Mouse (Mus musculus): Measurements from ENCODE around the gene Rpl21. TPM values are rescaled to one million over a fixed set of nuclear protein-coding genes. Genes with fewer than 3 reads are reported as not detected.

Gene Rpl21
- polyA plus RNA-seq (2012; fragmentation: generic; extraction: Trizol), result 486 TPM
- long read RNA-seq, experiment 1, transcript Rpl21-203 (6 exons, 1,067 nt), result minor isoform, 7 of 24 reads
- long read RNA-seq, experiment 1, transcript Rpl21-202 (6 exons, 899 nt), result minor isoform, 5 of 24 reads
- long read RNA-seq, experiment 1, transcript Rpl21-201 (6 exons, 1,856 nt), result major isoform, 10 of 24 reads
- long read RNA-seq, experiment 1, partial matches to known transcripts, result 2 of 24 reads
- long read RNA-seq, experiment 1, other reads (novel, unspliced or antisense), result 0 of 24 reads
- long read RNA-seq, experiment 2, transcript Rpl21-201 (6 exons, 1,856 nt), result major isoform, 16 of 33 reads
- long read RNA-seq, experiment 2, transcript Rpl21-203 (6 exons, 1,067 nt), result minor isoform, 6 of 33 reads
- long read RNA-seq, experiment 2, partial matches to known transcripts, result 4 of 33 reads
- long read RNA-seq, experiment 2, other reads (novel, unspliced or antisense), result 4 of 33 reads

- TF ChIP-seq MAX (IDR thresholded peaks at IDR 0.05) (peak; percentile 95), CTCF (IDR thresholded peaks at IDR 0.05; ENCODE audit: control insufficient read depth, insufficient read depth, insufficient read length) (no peak)
- Histone ChIP-seq H3K36me3 (ENCODE audit: control insufficient read depth, insufficient read depth) (peaks cover 44% of the 10 kb centered on the region), H3K79me2 (ENCODE audit: control insufficient read depth, insufficient read depth) (peaks cover 31% of the 10 kb centered on the region), H3K4me3 (ENCODE audit: insufficient read depth, poor library complexity, severe bottlenecking) (peak within 1 kb of the TSS; percentile 97), H3K79me3 (ENCODE audit: low read depth) (peaks cover 18% of the 10 kb centered on the region), H3ac (ENCODE audit: control insufficient read depth, insufficient read length, low read depth) (peak within 1 kb of the TSS; percentile 91), H3K27me3 (ENCODE audit: control insufficient read depth, insufficient read depth, insufficient read length) (no peaks in the 10 kb centered on the region)
Observed at GRCm38 (mm10) chr5:146832769-146833448, at the start of gene Rpl21. Rpl21 (plus strand) TSS chr5:146832890.

GRCm38 (mm10) chr5:146783300-146783699 lies 49.4 kb upstream of the Rpl21 start:
- Histone ChIP-seq H3ac (ENCODE audit: control insufficient read depth, insufficient read length, low read depth) (no peak overlapping the region), H3K36me3 (ENCODE audit: control insufficient read depth, insufficient read depth) (peaks cover 5% of the 10 kb centered on the region), H3K4me3 (ENCODE audit: insufficient read depth, poor library complexity, severe bottlenecking) (no peak overlapping the region), H3K79me2 (ENCODE audit: control insufficient read depth, insufficient read depth) (peaks cover 100% of the 10 kb centered on the region), H3K27me3 (ENCODE audit: control insufficient read depth, insufficient read depth, insufficient read length) (no peaks in the 10 kb centered on the region), H3K79me3 (ENCODE audit: low read depth) (peaks cover 89% of the 10 kb centered on the region)
- no peak for TF ChIP-seq MYOG (IDR thresholded peaks at IDR 0.05; ENCODE audit: control insufficient read depth, extremely low read depth, insufficient read length)
- no peak for TF ChIP-seq FOSL1 (IDR thresholded peaks at IDR 0.05; ENCODE audit: insufficient read depth, low read length, poor library complexity, severe bottlenecking)
- TF ChIP-seq MYOD1 (IDR thresholded peaks at IDR 0.05; ENCODE audit: control insufficient read depth, insufficient read length, low read depth), result no peak
- no peak for TF ChIP-seq CEBPB (IDR thresholded peaks at IDR 0.05; ENCODE audit: low read depth)
- no peak for TF ChIP-seq CTCF (IDR thresholded peaks at IDR 0.05; ENCODE audit: control insufficient read depth, insufficient read depth, insufficient read length)
- TF ChIP-seq USF1 (IDR thresholded peaks at IDR 0.05; ENCODE audit: low read depth), result no peak
- no peak for TF ChIP-seq MAX (IDR thresholded peaks at IDR 0.05)

- Histone ChIP-seq H3K79me2 (ENCODE audit: control insufficient read depth, insufficient read depth) (peaks cover 100% of the 10 kb centered on the region), H3ac (ENCODE audit: control insufficient read depth, insufficient read length, low read depth) (no peak overlapping the region), H3K36me3 (ENCODE audit: control insufficient read depth, insufficient read depth) (peaks cover 5% of the 10 kb centered on the region), H3K4me3 (ENCODE audit: insufficient read depth, poor library complexity, severe bottlenecking) (no peak overlapping the region), H3K27me3 (ENCODE audit: control insufficient read depth, insufficient read depth, insufficient read length) (no peaks in the 10 kb centered on the region), H3K79me3 (ENCODE audit: low read depth) (peaks cover 90% of the 10 kb centered on the region)
- TF ChIP-seq MYOG (IDR thresholded peaks at IDR 0.05; ENCODE audit: control insufficient read depth, extremely low read depth, insufficient read length), result no peak
- no peak for TF ChIP-seq MYOD1 (IDR thresholded peaks at IDR 0.05; ENCODE audit: control insufficient read depth, insufficient read length, low read depth)
- TF ChIP-seq FOSL1 (IDR thresholded peaks at IDR 0.05; ENCODE audit: insufficient read depth, low read length, poor library complexity, severe bottlenecking), result no peak
- no peak for TF ChIP-seq MAX (IDR thresholded peaks at IDR 0.05)
- TF ChIP-seq USF1 (IDR thresholded peaks at IDR 0.05; ENCODE audit: low read depth), result no peak
- TF ChIP-seq CEBPB (IDR thresholded peaks at IDR 0.05; ENCODE audit: low read depth), result no peak
- no peak for TF ChIP-seq CTCF (IDR thresholded peaks at IDR 0.05; ENCODE audit: control insufficient read depth, insufficient read depth, insufficient read length)
Observed at GRCm38 (mm10) chr5:146783891-146784290, 48.8 kb upstream of the Rpl21 start.

GRCm38 (mm10) chr5:146786123-146786522 lies 46.6 kb upstream of the Rpl21 start:
- H3ac ChIP-seq (ENCODE audit: control insufficient read depth, insufficient read length, low read depth), result no peak overlapping the region
- no peak for TF ChIP-seq FOSL1 (IDR thresholded peaks at IDR 0.05; ENCODE audit: insufficient read depth, low read length, poor library complexity, severe bottlenecking)
- TF ChIP-seq MYOD1 (IDR thresholded peaks at IDR 0.05; ENCODE audit: control insufficient read depth, insufficient read length, low read depth), result no peak
- no peak for TF ChIP-seq MYOG (IDR thresholded peaks at IDR 0.05; ENCODE audit: control insufficient read depth, extremely low read depth, insufficient read length)
- TF ChIP-seq CTCF (IDR thresholded peaks at IDR 0.05; ENCODE audit: control insufficient read depth, insufficient read depth, insufficient read length), result no peak
- no peak for TF ChIP-seq CEBPB (IDR thresholded peaks at IDR 0.05; ENCODE audit: low read depth)
- TF ChIP-seq MAX (IDR thresholded peaks at IDR 0.05), result no peak
- no peak for TF ChIP-seq USF1 (IDR thresholded peaks at IDR 0.05; ENCODE audit: low read depth)
- H3K27me3 ChIP-seq (ENCODE audit: control insufficient read depth, insufficient read depth, insufficient read length), result no peaks in the 10 kb centered on the region
- H3K79me3 ChIP-seq (ENCODE audit: low read depth), result peaks cover 92% of the 10 kb centered on the region
- peaks cover 100% of the 10 kb centered on the region for H3K79me2 ChIP-seq (ENCODE audit: control insufficient read depth, insufficient read depth)
- H3K4me3 ChIP-seq (ENCODE audit: insufficient read depth, poor library complexity, severe bottlenecking), result no peak overlapping the region
- peaks cover 5% of the 10 kb centered on the region for H3K36me3 ChIP-seq (ENCODE audit: control insufficient read depth, insufficient read depth)

GRCm38 (mm10) chr5:146789413-146789812 lies 43.3 kb upstream of the Rpl21 start:
- Histone ChIP-seq H3K27me3 (ENCODE audit: control insufficient read depth, insufficient read depth, insufficient read length) (no peaks in the 10 kb centered on the region), H3K36me3 (ENCODE audit: control insufficient read depth, insufficient read depth) (no peaks in the 10 kb centered on the region), H3K79me2 (ENCODE audit: control insufficient read depth, insufficient read depth) (peaks cover 100% of the 10 kb centered on the region), H3K4me3 (ENCODE audit: insufficient read depth, poor library complexity, severe bottlenecking) (no peak overlapping the region), H3ac (ENCODE audit: control insufficient read depth, insufficient read length, low read depth) (no peak overlapping the region), H3K79me3 (ENCODE audit: low read depth) (peaks cover 92% of the 10 kb centered on the region)
- TF ChIP-seq CEBPB (IDR thresholded peaks at IDR 0.05; ENCODE audit: low read depth) (no peak), MYOD1 (IDR thresholded peaks at IDR 0.05; ENCODE audit: control insufficient read depth, insufficient read length, low read depth) (no peak), MAX (IDR thresholded peaks at IDR 0.05) (no peak), USF1 (IDR thresholded peaks at IDR 0.05; ENCODE audit: low read depth) (no peak), CTCF (IDR thresholded peaks at IDR 0.05; ENCODE audit: control insufficient read depth, insufficient read depth, insufficient read length) (no peak), FOSL1 (IDR thresholded peaks at IDR 0.05; ENCODE audit: insufficient read depth, low read length, poor library complexity, severe bottlenecking) (no peak), MYOG (IDR thresholded peaks at IDR 0.05; ENCODE audit: control insufficient read depth, extremely low read depth, insufficient read length) (no peak)

Measured in C2C12 (cell line).